Mouse (Mus musculus): ENCODE data around the gene Fam166a.

DNA sequence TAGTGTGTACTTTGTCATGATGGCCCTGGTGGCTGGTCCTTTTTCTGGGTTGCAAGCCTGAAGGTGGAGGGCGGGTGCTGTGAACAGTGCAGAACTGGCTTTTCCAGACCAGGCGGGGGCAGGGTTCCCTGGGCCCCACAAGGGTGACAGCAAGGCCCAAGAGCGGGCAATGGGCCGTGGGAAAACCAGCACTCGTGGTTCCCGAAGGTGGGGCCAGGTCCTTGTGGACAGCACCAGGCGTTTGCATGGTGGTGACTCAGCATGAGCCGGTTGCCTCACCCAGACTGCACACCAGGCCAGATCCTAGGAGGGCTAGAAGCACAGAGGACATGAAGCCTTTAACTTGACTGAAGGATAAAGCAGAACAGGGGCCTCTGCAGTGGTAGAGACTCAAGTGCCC lies 45.9 kb upstream of the Fam166a start:
- TF ChIP-seq HCFC1 (IDR thresholded peaks at IDR 0.05; ENCODE audit: borderline replicate concordance, insufficient read depth, low read length): no peak
- TF ChIP-seq ZNF384 (IDR thresholded peaks at IDR 0.05; ENCODE audit: low read depth, low read length): no peak

Data from ES-E14 (cell line).